Mouse (Mus musculus): Measurements from ENCODE around the gene Mycl.

DNA sequence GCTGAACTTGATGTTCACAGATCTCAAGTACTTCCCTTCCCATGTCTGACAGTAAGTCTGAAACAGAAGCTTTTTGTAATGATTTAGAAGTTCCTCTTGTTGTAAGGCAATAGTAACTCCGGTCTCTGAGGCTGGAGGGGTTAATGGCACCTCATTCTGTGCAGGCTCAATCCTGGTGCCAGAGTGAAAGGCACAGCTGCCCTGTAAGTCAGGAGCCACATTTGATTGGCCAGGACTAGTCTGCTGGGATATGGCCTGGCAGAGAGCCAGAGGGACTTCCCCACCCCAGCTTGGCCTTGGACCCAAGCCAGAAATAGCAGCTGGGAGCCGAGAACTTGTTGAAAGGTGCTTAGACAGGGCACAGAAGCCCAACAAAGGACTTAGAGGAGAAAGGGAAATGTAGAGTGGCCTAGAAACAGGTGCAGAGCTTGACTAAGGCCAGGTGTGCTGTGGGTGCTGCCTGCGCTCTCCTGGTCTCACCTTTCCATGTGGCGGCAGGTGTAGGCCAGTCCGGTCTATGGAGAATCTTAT is 55.3 kb downstream of the Mycl start:
- TF ChIP-seq CTCF (IDR thresholded peaks at IDR 0.05; ENCODE audit: borderline replicate concordance, insufficient read depth, low read depth, low read length) (no peak), POLR2A (IDR thresholded peaks at IDR 0.05; ENCODE audit: borderline replicate concordance, insufficient read depth, low read length) (no peak)

Data from cerebellum, adult 2 months (tissue).